Mouse (Mus musculus): ENCODE measurements around the gene Plcl1. TPM values are rescaled to one million over a fixed set of nuclear protein-coding genes. Genes with fewer than 3 reads are reported as not detected.

Gene Plcl1
- total and polyA plus RNA-seq, 3 experiments, result not detected

DNA sequence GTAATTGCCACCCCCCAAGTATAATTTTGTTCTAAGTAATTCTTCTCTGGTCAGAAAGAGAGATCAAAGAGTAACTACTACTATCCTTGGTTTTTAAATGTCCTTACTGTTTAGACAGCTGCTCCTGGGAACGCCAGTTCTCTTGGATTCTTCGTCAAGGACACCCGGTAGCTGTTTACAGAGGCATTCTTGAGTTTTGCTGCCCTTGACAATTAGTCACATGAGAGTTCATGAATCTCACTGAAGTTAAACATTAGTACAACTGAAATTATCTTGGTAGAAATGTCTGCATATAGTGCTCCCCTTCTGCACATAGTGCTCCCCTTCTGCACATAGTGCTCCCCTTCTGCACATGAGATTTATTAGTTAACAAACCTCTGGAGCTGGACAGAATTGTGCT lies 327.2 kb downstream of the Plcl1 start:
- Histone ChIP-seq H3K9me3 (replicated peaks; ENCODE audit: insufficient read depth, low read length) (no peaks in the 10 kb centered on the region), H3K4me1 (ENCODE audit: control insufficient read depth in 1 of 2, insufficient read depth in 2 of 2, low read length in 2 of 2) (no peaks in the 10 kb centered on the region), H3K36me3 (ENCODE audit: control insufficient read depth in 1 of 2, insufficient read depth in 2 of 2, low read length in 2 of 2) (no peaks in the 10 kb centered on the region), H3K9ac (ENCODE audit: control insufficient read depth, low read depth, low read length, poor library complexity, severe bottlenecking) (no peak overlapping the region), H3K27ac (ENCODE audit: control insufficient read depth, low read depth, low read length) (no peak overlapping the region), H3K4me3 (ENCODE audit: control insufficient read depth in 1 of 2, insufficient read depth in 1 of 2, low read depth in 2 of 2, low read length in 2 of 2) (no peak overlapping the region), H3K79me2 (ENCODE audit: control insufficient read depth, insufficient read depth, low read length, poor library complexity) (no peaks in the 10 kb centered on the region), H3K27me3 (ENCODE audit: control insufficient read depth in 1 of 2, insufficient read depth in 2 of 2, low read length in 2 of 2) (no peaks in the 10 kb centered on the region)
- DNase-seq (ENCODE audit: low read depth, low spot score), result no peak
- TF ChIP-seq ELF1 (IDR thresholded peaks at IDR 0.05; ENCODE audit: low read depth, low read length), result no peak
- no peak for TF ChIP-seq SIN3A (IDR thresholded peaks at IDR 0.05; ENCODE audit: low read length)
- TF ChIP-seq POLR2AphosphoS5 (IDR thresholded peaks at IDR 0.05; ENCODE audit: borderline replicate concordance, low read depth, low read length), result no peak
- TF ChIP-seq EP300 (IDR thresholded peaks at IDR 0.05; ENCODE audit: low read depth in 1 of 2, low read length in 2 of 2), result no peak
- no peak for TF ChIP-seq ZKSCAN1 (IDR thresholded peaks at IDR 0.05; ENCODE audit: low read depth, low read length)
- TF ChIP-seq TAL1 (IDR thresholded peaks at IDR 0.05; ENCODE audit: low read length), result no peak
- TF ChIP-seq MXI1 (IDR thresholded peaks at IDR 0.05; ENCODE audit: low read depth, low read length), result no peak
- TF ChIP-seq MAX (IDR thresholded peaks at IDR 0.05; ENCODE audit: low read length), result no peak
- no peak for TF ChIP-seq USF2 (IDR thresholded peaks at IDR 0.05; ENCODE audit: borderline replicate concordance in 1 of 2, insufficient read depth in 1 of 2, low read depth in 1 of 2, low read length in 2 of 2)
- TF ChIP-seq ETS1 (IDR thresholded peaks at IDR 0.05; ENCODE audit: low read depth, low read length), result no peak
- TF ChIP-seq TCF12 (IDR thresholded peaks at IDR 0.05; ENCODE audit: low read depth, low read length), result no peak
- TF ChIP-seq NRF1 (IDR thresholded peaks at IDR 0.05; ENCODE audit: insufficient read depth, low read depth, low read length, poor library complexity, severe bottlenecking), result no peak
- no peak for TF ChIP-seq HCFC1 (IDR thresholded peaks at IDR 0.05; ENCODE audit: low read depth, low read length)
- no peak for TF ChIP-seq JUND (IDR thresholded peaks at IDR 0.05; ENCODE audit: low read depth, low read length)
- no peak for TF ChIP-seq MYC (IDR thresholded peaks at IDR 0.05; ENCODE audit: low read depth, low read length)
- TF ChIP-seq SMC3 (IDR thresholded peaks at IDR 0.05; ENCODE audit: low read depth, low read length), result no peak

DNA sequence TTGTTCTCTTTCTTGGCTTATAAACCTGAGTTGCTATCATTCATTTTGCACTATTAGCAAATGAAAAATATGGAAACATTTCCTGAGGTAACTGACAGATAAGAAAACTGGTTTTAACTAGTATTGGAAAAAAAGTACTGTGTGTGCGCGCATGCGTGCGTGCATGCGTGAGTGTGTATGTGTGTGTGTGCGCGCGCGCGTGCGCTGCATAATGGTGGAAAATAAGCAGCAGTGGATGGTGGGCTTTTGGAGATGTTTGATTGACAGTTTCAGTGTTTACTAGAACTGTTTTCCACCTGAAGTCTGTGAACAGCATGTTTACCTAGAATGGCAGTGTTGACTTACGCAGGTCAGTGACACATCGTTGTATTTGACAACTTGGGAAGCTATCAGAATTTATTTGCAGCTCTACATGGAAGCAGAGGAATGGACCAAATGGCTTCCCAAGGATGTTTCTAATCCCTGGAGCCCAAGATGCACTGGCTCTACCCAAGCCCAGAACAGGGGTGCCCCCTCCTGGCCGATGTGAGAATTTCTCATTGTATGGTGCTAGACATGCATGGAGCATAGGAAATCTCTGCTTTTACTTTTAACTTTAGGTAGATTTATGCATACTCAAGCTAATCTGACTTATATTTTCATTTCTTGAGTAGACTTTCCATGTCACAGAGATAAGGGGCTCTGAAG lies 330.5 kb downstream of the Plcl1 start:
- no peaks in the 10 kb centered on the region for H3K4me1 ChIP-seq (ENCODE audit: control insufficient read depth in 1 of 2, insufficient read depth in 2 of 2, low read length in 2 of 2)
- peak; percentile 33 for TF ChIP-seq RAD21 (IDR thresholded peaks at IDR 0.05; ENCODE audit: low read depth, low read length)
- peak; percentile 43 for TF ChIP-seq SMC3 (IDR thresholded peaks at IDR 0.05; ENCODE audit: low read depth, low read length)
- no peak for TF ChIP-seq TAL1 (IDR thresholded peaks at IDR 0.05; ENCODE audit: low read length)
- TF ChIP-seq MYB (IDR thresholded peaks at IDR 0.05; ENCODE audit: low read depth, low read length), result no peak
- no peak for TF ChIP-seq POLR2AphosphoS2 (IDR thresholded peaks at IDR 0.05; ENCODE audit: low read length)
- no peak for TF ChIP-seq KAT2A (conservative IDR thresholded peaks at IDR 0.05; ENCODE audit: low read depth, low read length)
- no peak for TF ChIP-seq MAX (IDR thresholded peaks at IDR 0.05; ENCODE audit: low read length)
- no peak for TF ChIP-seq USF1 (IDR thresholded peaks at IDR 0.05; ENCODE audit: low read depth, low read length)
- no peak for TF ChIP-seq JUND (IDR thresholded peaks at IDR 0.05; ENCODE audit: low read depth, low read length)
- peak; percentile 15 to 56 (median 40); a peak in 5 of 6 replicates for TF ChIP-seq CTCF (IDR thresholded peaks at IDR 0.05 in 2 of 3, conservative IDR thresholded peaks at IDR 0.05 in 1 of 3; ENCODE audit: control insufficient read depth in 1 of 3, insufficient read depth in 1 of 3, low read depth in 2 of 3, low read length in 3 of 3, poor library complexity in 1 of 3, severe bottlenecking in 1 of 3)
- no peak for TF ChIP-seq GABPA (IDR thresholded peaks at IDR 0.05; ENCODE audit: low read depth, low read length)
- no peak for TF ChIP-seq USF2 (IDR thresholded peaks at IDR 0.05; ENCODE audit: borderline replicate concordance in 1 of 2, insufficient read depth in 1 of 2, low read depth in 1 of 2, low read length in 2 of 2)
- TF ChIP-seq MYC (IDR thresholded peaks at IDR 0.05; ENCODE audit: low read depth, low read length), result no peak
- TF ChIP-seq NRF1 (IDR thresholded peaks at IDR 0.05; ENCODE audit: insufficient read depth, low read depth, low read length, poor library complexity, severe bottlenecking), result no peak
- no peak for TF ChIP-seq CHD2 (IDR thresholded peaks at IDR 0.05; ENCODE audit: low read length)
- TF ChIP-seq ETS1 (IDR thresholded peaks at IDR 0.05; ENCODE audit: low read depth, low read length), result no peak
- no peak for TF ChIP-seq NELFE (IDR thresholded peaks at IDR 0.05; ENCODE audit: low read depth, low read length)
- TF ChIP-seq UBTF (IDR thresholded peaks at IDR 0.05; ENCODE audit: borderline replicate concordance, insufficient read depth, low read depth, low read length), result no peak
- no peaks in the 10 kb centered on the region for H3K9me3 ChIP-seq (replicated peaks; ENCODE audit: insufficient read depth, low read length)
- no peak overlapping the region for H3K4me3 ChIP-seq (ENCODE audit: control insufficient read depth in 1 of 2, insufficient read depth in 1 of 2, low read depth in 2 of 2, low read length in 2 of 2)
- no peaks in the 10 kb centered on the region for H3K36me3 ChIP-seq (ENCODE audit: control insufficient read depth in 1 of 2, insufficient read depth in 2 of 2, low read length in 2 of 2)
- peak; percentile 14 for DNase-seq (ENCODE audit: low read depth, low spot score)
- no peaks in the 10 kb centered on the region for H3K79me2 ChIP-seq (ENCODE audit: control insufficient read depth, insufficient read depth, low read length, poor library complexity)
- no peak overlapping the region for H3K27ac ChIP-seq (ENCODE audit: control insufficient read depth, low read depth, low read length)
- H3K27me3 ChIP-seq (ENCODE audit: control insufficient read depth in 1 of 2, insufficient read depth in 2 of 2, low read length in 2 of 2), result no peaks in the 10 kb centered on the region
- H3K9ac ChIP-seq (ENCODE audit: control insufficient read depth, low read depth, low read length, poor library complexity, severe bottlenecking), result no peak overlapping the region

Data from MEL (cell line).